Mouse (Mus musculus) adrenal gland (tissue): ENCODE data around the gene Tll1.

ENCODE experiments used
- intact Hi-C: fragments of 180-260 bp; cut with DNase I; formaldehyde crosslinking; loops from one replicate; pipeline ENCODE4 v1.15.1; 2025
- long read RNA-seq, 2 experiments: library from polyadenylated mRNA; unstranded; transcript quantifications; one replicate each; pipeline ENCODE4 v2.0.0; 2020; ENCODE audit warnings: borderline replicate concordance in 1 of 2; ENCODE audit not compliant: insufficient replicate concordance in 1 of 2

Gene Tll1
- long read RNA-seq, experiment 1, partial matches to known transcripts = 0 of 1 reads
- long read RNA-seq, experiment 1, other reads (novel, unspliced or antisense) = 1 of 1 reads
- long read RNA-seq, experiment 2, full-length matches to known transcripts = 1 of 2 reads
- long read RNA-seq, experiment 2, partial matches to known transcripts = 1 of 2 reads
- long read RNA-seq, experiment 2, other reads (novel, unspliced or antisense) = 0 of 2 reads

GRCm38 (mm10) chr8:64206024-64206385 is at the start of gene Tll1:
Gene Tll1, minus strand, starts transcription at chr8:64206271.
- intact Hi-C loops = no loop called here

- intact Hi-C loops = no loop called here
Measured at GRCm38 (mm10) chr8:64238645-64239044, 32.6 kb upstream of the Tll1 start.

GRCm38 (mm10) chr8:64221600-64221999 is 15.5 kb upstream of the Tll1 start:
- intact Hi-C loops = no loop called here

GRCm38 (mm10) chr8:64217644-64218043 is 11.6 kb upstream of the Tll1 start:
- intact Hi-C loops = no loop called here

GRCm38 (mm10) chr8:64216252-64216651 is 10.2 kb upstream of the Tll1 start:
- intact Hi-C loops = no loop called here

GRCm38 (mm10) chr8:64215374-64215773 is 9.3 kb upstream of the Tll1 start:
- intact Hi-C loops = no loop called here

GRCm38 (mm10) chr8:64214906-64215305 is 8.8 kb upstream of the Tll1 start:
- intact Hi-C loops = no loop called here

GRCm38 (mm10) chr8:64206411-64206861 is 365 bp upstream of the Tll1 start:
- intact Hi-C loops = no loop called here

GRCm38 (mm10) chr8:64205321-64206023 is 599 bp downstream of the Tll1 start:
- intact Hi-C loops = no loop called here

GRCm38 (mm10) chr8:64204801-64205311 is 1.2 kb downstream of the Tll1 start:
- intact Hi-C loops = loop anchor here (5.0 kb wide), 1 partner anchor 342 kb away; no protein-coding TSS in a partner anchor

GRCm38 (mm10) chr8:64204167-64204566 is 1.9 kb downstream of the Tll1 start:
- intact Hi-C loops = loop anchor here (5.0 kb wide), 1 partner anchor 343 kb away; no protein-coding TSS in a partner anchor

GRCm38 (mm10) chr8:64198326-64198725 is 7.7 kb downstream of the Tll1 start:
- intact Hi-C loops = no loop called here

- intact Hi-C loops = no loop called here
Measured at GRCm38 (mm10) chr8:64193421-64193820, 12.7 kb downstream of the Tll1 start.

- intact Hi-C loops = no loop called here
Measured at GRCm38 (mm10) chr8:64187881-64188280, 18.2 kb downstream of the Tll1 start.

- intact Hi-C loops = no loop called here
Measured at GRCm38 (mm10) chr8:64176931-64177330, 29.1 kb downstream of the Tll1 start.

GRCm38 (mm10) chr8:64174916-64175315 is 31.2 kb downstream of the Tll1 start:
- intact Hi-C loops = no loop called here

- intact Hi-C loops = no loop called here
Measured at GRCm38 (mm10) chr8:64173759-64174158, 32.3 kb downstream of the Tll1 start.

GRCm38 (mm10) chr8:64152899-64153891 is 52.9 kb downstream of the Tll1 start:
- intact Hi-C loops = no loop called here

GRCm38 (mm10) chr8:64152216-64152804 is 53.8 kb downstream of the Tll1 start:
- intact Hi-C loops = no loop called here

- intact Hi-C loops = no loop called here
Measured at GRCm38 (mm10) chr8:64136593-64136992, 69.5 kb downstream of the Tll1 start.

- intact Hi-C loops = no loop called here
Measured at GRCm38 (mm10) chr8:64107190-64107589, 98.9 kb downstream of the Tll1 start.
